Mouse (Mus musculus) E14TG2a.4 (cell line): Measurements from ENCODE around the gene Ltbp2.

Source experiments
- H3K27me3 ChIP-seq: 2 replicates; pipeline ENCODE4 v1.6.1; 2014; ENCODE audit warnings: low read length, control low read depth; ENCODE audit not compliant: insufficient read depth
- H3K36me3 ChIP-seq: 2 replicates; pipeline ENCODE4 v1.6.1; 2014; ENCODE audit warnings: low read length, control low read depth; ENCODE audit not compliant: insufficient read depth
- H3K4me1 ChIP-seq: replicated peaks from 2 replicates; pipeline ENCODE4 v1.6.1; 2014; ENCODE audit warnings: low read depth, low read length, control low read depth
- H3K4me3 ChIP-seq: replicated peaks from 2 replicates; pipeline ENCODE4 v1.5.1; 2014; ENCODE audit warnings: mild to moderate bottlenecking, low read length
- H3K9me3 ChIP-seq: 2 replicates; pipeline ENCODE4 v1.6.1; 2014; ENCODE audit warnings: low read length, control low read depth
- CTCF ChIP-seq: conservative IDR thresholded peaks from 2 replicates; pipeline ENCODE4 v1.5.1; 2014; ENCODE audit warnings: low read length
- NANOG ChIP-seq: IDR thresholded peaks from 2 replicates; pipeline ENCODE4 v1.6.1; 2014; ENCODE audit warnings: borderline replicate concordance, low read length, mixed read lengths
- POU5F1 ChIP-seq: IDR thresholded peaks from 2 replicates; pipeline ENCODE4 v1.6.1; 2014; ENCODE audit warnings: low read length, borderline replicate concordance

Gene Ltbp2

GRCm38 (mm10) chr12:84839965-84840364 is 36.4 kb downstream of the Ltbp2 start:
- H3K9me3 ChIP-seq = no peaks in the 10 kb centered on the region
- H3K27me3 ChIP-seq = no peaks in the 10 kb centered on the region
- no peak for TF ChIP-seq POU5F1
- no peak for TF ChIP-seq CTCF
- no peak for TF ChIP-seq NANOG
- no peaks in the 10 kb centered on the region for H3K4me1 ChIP-seq
- no peak overlapping the region for H3K4me3 ChIP-seq
- H3K36me3 ChIP-seq = no peaks in the 10 kb centered on the region

GRCm38 (mm10) chr12:84835626-84836025 is 40.7 kb downstream of the Ltbp2 start:
- Histone ChIP-seq H3K4me3 (no peak overlapping the region), H3K9me3 (no peaks in the 10 kb centered on the region), H3K4me1 (no peaks in the 10 kb centered on the region), H3K36me3 (no peaks in the 10 kb centered on the region), H3K27me3 (peaks cover 4% of the 10 kb centered on the region; the same call in 1 of the 2 replicates)
- TF ChIP-seq NANOG (no peak), POU5F1 (no peak), CTCF (no peak)

- Histone ChIP-seq H3K36me3 (no peaks in the 10 kb centered on the region), H3K9me3 (no peaks in the 10 kb centered on the region), H3K4me3 (no peak overlapping the region), H3K27me3 (peaks cover 12% of the 10 kb centered on the region), H3K4me1 (no peaks in the 10 kb centered on the region)
- TF ChIP-seq CTCF (no peak), POU5F1 (no peak)
These were observed 41.6 kb downstream of the Ltbp2 start for GRCm38 (mm10) chr12:84834773-84835172.

GRCm38 (mm10) chr12:84831648-84832047 is 44.7 kb downstream of the Ltbp2 start:
- Histone ChIP-seq H3K27me3 (peaks cover 33% of the 10 kb centered on the region), H3K9me3 (no peaks in the 10 kb centered on the region), H3K36me3 (no peaks in the 10 kb centered on the region), H3K4me1 (peaks cover 9% of the 10 kb centered on the region), H3K4me3 (no peak overlapping the region)
- no peak for TF ChIP-seq POU5F1
- TF ChIP-seq CTCF = no peak
- no peak for TF ChIP-seq NANOG

GRCm38 (mm10) chr12:84831141-84831540 is 45.2 kb downstream of the Ltbp2 start:
- H3K9me3 ChIP-seq = no peaks in the 10 kb centered on the region
- H3K4me1 ChIP-seq = peaks cover 9% of the 10 kb centered on the region
- peaks cover 33% of the 10 kb centered on the region for H3K27me3 ChIP-seq
- no peaks in the 10 kb centered on the region for H3K36me3 ChIP-seq
- no peak overlapping the region for H3K4me3 ChIP-seq
- no peak for TF ChIP-seq CTCF
- TF ChIP-seq NANOG = no peak
- TF ChIP-seq POU5F1 = no peak

GRCm38 (mm10) chr12:84830438-84830837 is 45.9 kb downstream of the Ltbp2 start:
- Histone ChIP-seq H3K9me3 (no peaks in the 10 kb centered on the region), H3K36me3 (no peaks in the 10 kb centered on the region), H3K4me3 (no peak overlapping the region), H3K4me1 (peaks cover 9% of the 10 kb centered on the region), H3K27me3 (peaks cover 33% of the 10 kb centered on the region)
- TF ChIP-seq CTCF = no peak
- no peak for TF ChIP-seq POU5F1

- peaks cover 9% of the 10 kb centered on the region for H3K4me1 ChIP-seq
- H3K27me3 ChIP-seq = peaks cover 35% of the 10 kb centered on the region
- no peaks in the 10 kb centered on the region for H3K36me3 ChIP-seq
- no peak overlapping the region for H3K4me3 ChIP-seq
- no peaks in the 10 kb centered on the region for H3K9me3 ChIP-seq
- TF ChIP-seq CTCF (no peak), NANOG (no peak), POU5F1 (no peak)
These were observed 46.4 kb downstream of the Ltbp2 start for GRCm38 (mm10) chr12:84829913-84830312.

- TF ChIP-seq CTCF = no peak
These were observed 47.1 kb downstream of the Ltbp2 start for GRCm38 (mm10) chr12:84829109-84829724.

GRCm38 (mm10) chr12:84827384-84827933 is 48.9 kb downstream of the Ltbp2 start:
- Histone ChIP-seq H3K27me3 (peaks cover 35% of the 10 kb centered on the region), H3K4me1 (peaks cover 9% of the 10 kb centered on the region), H3K9me3 (no peaks in the 10 kb centered on the region), H3K4me3 (no peak overlapping the region), H3K36me3 (no peaks in the 10 kb centered on the region)
- TF ChIP-seq NANOG (no peak), POU5F1 (no peak), CTCF (no peak)

More at GRCm38 (mm10) chr12:84829109-84829724, 47.1 kb downstream of the Ltbp2 start:
- peaks cover 9% of the 10 kb centered on the region for H3K4me1 ChIP-seq
- H3K9me3 ChIP-seq = no peaks in the 10 kb centered on the region
- 0 out of 2 replicates have a peak overlapping the region, but pooled peaks have one; percentile 13 for H3K4me3 ChIP-seq
- H3K36me3 ChIP-seq = no peaks in the 10 kb centered on the region
- peaks cover 35% of the 10 kb centered on the region for H3K27me3 ChIP-seq
